Comparison of ENCODE assay signal across 10 mouse cellular contexts in the genomic region with DNA sequence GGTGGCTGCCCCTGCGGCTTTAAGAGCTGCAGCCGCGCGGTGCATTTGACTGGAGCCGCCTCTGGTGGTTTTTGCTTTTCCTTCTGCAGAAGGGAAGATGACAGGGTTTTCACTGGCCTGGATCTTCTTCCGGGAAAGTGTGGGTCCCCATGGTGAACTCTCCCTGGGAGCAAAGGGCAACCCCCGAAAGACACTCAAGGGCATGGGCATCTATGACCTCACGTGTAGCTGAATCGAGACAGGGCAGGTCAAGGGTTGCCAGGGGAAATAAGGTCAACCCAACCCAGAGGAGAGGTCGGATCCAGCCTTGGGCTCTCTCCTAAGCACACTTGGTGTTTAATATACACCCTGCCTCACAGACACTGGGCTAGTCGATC. TPM values are rescaled to one million over a fixed set of nuclear protein-coding genes. Genes with fewer than 3 reads are reported as not detected.
A peak's percentile ranks its signal among the peaks of the same experiment; 100 is the strongest.
DNase-seq lines count a peak whose midpoint lies in the region; ATAC-seq lines count a peak whose summit lies in the region.
"Had no signal": no experiment of that assay in that cellular context is flagged by ENCODE, and none has a peak within 500 bp of the region (broad histone marks: within the 10 kb centered on the region; RNA-seq: fewer than 3 reads in every experiment).

No protein-coding gene starts in this region.

- no peaks in the 10 kb centered on the region for H3K9me3 ChIP-seq in heart, embryonic 13.5 days
- 0 out of 2 replicates have a peak, but pooled peaks cover 3% of the 10 kb centered on the region for H3K9me3 ChIP-seq in embryonic facial prominence, embryonic 10.5 days
- H3K9me3 ChIP-seq in hindbrain, embryonic 13.5 days: no peaks in the 10 kb centered on the region
- no peaks in the 10 kb centered on the region for H3K9me3 ChIP-seq in liver, embryonic 15.5 days (replicated peaks)
- H3K9me3 ChIP-seq: liver, embryonic 13.5 days had no signal

- peaks cover 14% of the 10 kb centered on the region for H3K4me1 ChIP-seq in heart, embryonic 13.5 days
- peaks cover 24% of the 10 kb centered on the region for H3K4me1 ChIP-seq in embryonic facial prominence, embryonic 10.5 days
- peaks cover 20% of the 10 kb centered on the region for H3K4me1 ChIP-seq in hindbrain, embryonic 13.5 days (replicated peaks)
- H3K4me1 ChIP-seq in liver, embryonic 15.5 days (replicated peaks): peaks cover 4% of the 10 kb centered on the region; the same call in 1 of the 2 replicates
- H3K4me1 ChIP-seq: liver, embryonic 13.5 days had no signal

- 20% methylated on average over 11 of the region's 11 CpGs for WGBS in heart, embryonic 13.5 days
- 7% methylated on average over 11 of the region's 11 CpGs for WGBS in embryonic facial prominence, embryonic 10.5 days
- 7% methylated on average over 11 of the region's 11 CpGs for WGBS in hindbrain, embryonic 13.5 days
- 11% methylated on average over 11 of the region's 11 CpGs for WGBS in liver, embryonic 15.5 days (ENCODE audit: insufficient replicate concordance)

- peak overlapping the region; percentile 71 for H3K4me3 ChIP-seq in heart, embryonic 13.5 days
- H3K4me3 ChIP-seq in embryonic facial prominence, embryonic 10.5 days: peak overlapping the region; percentile 68
- H3K4me3 ChIP-seq in hindbrain, embryonic 13.5 days: peak overlapping the region; percentile 70
- H3K4me3 ChIP-seq in liver, embryonic 15.5 days (replicated peaks): no peak overlapping the region
- H3K4me3 ChIP-seq: liver, embryonic 13.5 days had no signal

- DNase-seq in heart, adult 8-10 months (ENCODE audit: low spot score): no peak
- no peak for DNase-seq in embryonic facial prominence, embryonic 10.5 days (ENCODE audit: low spot score)
- no peak for DNase-seq in spleen, adult 18-20 months
- no peak for DNase-seq in urinary bladder, postnatal 25 days (ENCODE audit: low spot score)
- DNase-seq in cerebellum, adult 9-11 months: no peak
- DNase-seq: liver, embryonic 13.5 days had no signal

- H3K9ac ChIP-seq in heart, embryonic 13.5 days: peak overlapping the region; percentile 67
- peak overlapping the region; percentile 76; the same call in 1 of the 2 replicates for H3K9ac ChIP-seq in hindbrain, embryonic 13.5 days
- H3K9ac ChIP-seq in liver, embryonic 15.5 days: no peak overlapping the region
- H3K9ac ChIP-seq: liver, embryonic 13.5 days had no signal

- H3K4me2 ChIP-seq in heart, embryonic 13.5 days: peak overlapping the region; percentile 100
- H3K4me2 ChIP-seq in hindbrain, embryonic 13.5 days: peak overlapping the region; percentile 100
- H3K4me2 ChIP-seq in liver, embryonic 15.5 days: peak overlapping the region; percentile 63

- no peak for ATAC-seq in heart, embryonic 13.5 days (ENCODE audit: extremely low read depth, insufficient number of reproducible peaks, low FRiP score, low TSS enrichment)
- ATAC-seq in hindbrain, embryonic 13.5 days (ENCODE audit: low FRiP score): no peak
- ATAC-seq in liver, embryonic 15.5 days (ENCODE audit: insufficient read depth): no peak

- H3K36me3 ChIP-seq in heart, embryonic 13.5 days: no peaks in the 10 kb centered on the region
- no peaks in the 10 kb centered on the region for H3K36me3 ChIP-seq in embryonic facial prominence, embryonic 10.5 days (replicated peaks)
- no peaks in the 10 kb centered on the region for H3K36me3 ChIP-seq in hindbrain, embryonic 13.5 days
- H3K36me3 ChIP-seq in liver, embryonic 15.5 days (replicated peaks): no peaks in the 10 kb centered on the region
- H3K36me3 ChIP-seq: liver, embryonic 13.5 days had no signal

- H3K27me3 ChIP-seq in heart, embryonic 13.5 days (replicated peaks): peaks cover 55% of the 10 kb centered on the region
- peaks cover 74% of the 10 kb centered on the region for H3K27me3 ChIP-seq in embryonic facial prominence, embryonic 10.5 days (replicated peaks; ENCODE audit: low read depth, poor library complexity, severe bottlenecking)
- peaks cover 59% of the 10 kb centered on the region for H3K27me3 ChIP-seq in hindbrain, embryonic 13.5 days
- peaks cover 36% of the 10 kb centered on the region for H3K27me3 ChIP-seq in liver, embryonic 15.5 days
- H3K27me3 ChIP-seq: CH12.LX had no signal

- no peak overlapping the region for H3K27ac ChIP-seq in heart, embryonic 13.5 days (replicated peaks)
- no peak overlapping the region for H3K27ac ChIP-seq in embryonic facial prominence, embryonic 10.5 days (replicated peaks)
- no peak overlapping the region for H3K27ac ChIP-seq in hindbrain, embryonic 13.5 days
- no peak overlapping the region for H3K27ac ChIP-seq in liver, embryonic 15.5 days (replicated peaks)
- H3K27ac ChIP-seq: liver, embryonic 13.5 days had no signal

RNA-seq across cellular contexts. Expression of a gene that starts 2.0 kb away (rescaled TPM):
- 98.4 and 102 TPM in 2 replicates for polyA plus RNA-seq in heart, embryonic 13.5 days (2015; fragmentation: Nextera tagmentation; extraction: Ambion mirVana)
- total RNA-seq in heart, adult 8-10 months (2022): 10 to 100 TPM; 13.7 to 19.4 (median 14.6) TPM
- polyA plus RNA-seq in embryonic facial prominence, embryonic 10.5 days (2016; fragmentation: Nextera tagmentation; extraction: Ambion mirVana): 55.7 and 76.4 TPM in 2 replicates
- polyA plus RNA-seq in hindbrain, embryonic 13.5 days (2015; fragmentation: Nextera tagmentation; extraction: Ambion mirVana): 73.3 and 75.4 TPM in 2 replicates
- polyA plus RNA-seq in liver, embryonic 15.5 days (2015; fragmentation: Nextera tagmentation; extraction: Ambion mirVana): 7.3 and 7.8 TPM in 2 replicates
- total RNA-seq: CH12.LX had no signal
